ENCODE assay signal across 23 mouse cellular contexts in the genomic region with DNA sequence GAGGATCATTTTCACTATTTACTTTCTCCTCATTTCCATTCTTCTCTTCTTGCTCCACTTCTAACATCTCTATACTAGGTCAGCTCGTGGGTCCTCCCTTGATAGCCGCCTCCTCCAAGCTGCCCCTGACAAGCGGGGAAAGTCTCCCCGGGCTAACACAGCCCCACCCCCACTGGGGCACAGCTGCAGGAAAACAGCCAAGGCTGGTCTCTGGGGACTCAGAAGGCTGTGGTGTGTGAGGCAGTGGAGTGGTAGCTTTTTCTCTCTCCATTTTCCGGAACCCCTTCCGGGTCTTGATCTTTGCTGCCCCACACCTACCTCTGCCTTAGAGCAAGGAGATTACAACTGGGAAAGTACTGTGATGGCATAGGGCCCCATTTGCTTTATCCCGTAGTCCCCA. TPM values are rescaled to one million over a fixed set of nuclear protein-coding genes. Genes with fewer than 3 reads are reported as not detected.
DNase-seq lines count a peak whose midpoint lies in the region; ATAC-seq and TF ChIP-seq lines count a peak whose summit lies in the region.
"Had no signal": no experiment of that assay in that cellular context is flagged by ENCODE, and none has a peak within 500 bp of the region (broad histone marks: within the 10 kb centered on the region; RNA-seq: fewer than 3 reads in every experiment).

No protein-coding gene starts in this region.

- WGBS in heart, embryonic 12.5 days, result 4% methylated on average over 7 of the region's 7 CpGs
- 7% methylated on average over 7 of the region's 7 CpGs for WGBS in midbrain, embryonic 10.5 days
- 9% methylated on average over 7 of the region's 7 CpGs for WGBS in midbrain, postnatal 0 days

- DNase-seq in heart, adult 11 months, result peak; percentile 84
- peak; percentile 39 for DNase-seq in midbrain, embryonic 10.5 days (ENCODE audit: low spot score)
- DNase-seq in midbrain, postnatal 0 days (ENCODE audit: low spot score), result no peak
- DNase-seq in B cell, adult 2 months, result peak; percentile 77 to 78
- peak; percentile 11 for DNase-seq in skeletal muscle tissue, adult 2 months (ENCODE audit: low read depth, low spot score)
- DNase-seq in layer of hippocampus, postnatal 10 days (ENCODE audit: low spot score in 2 of 2), result no peak
- DNase-seq: adrenal gland, postnatal 25 days; cerebellum, adult 2 months; forebrain, postnatal 0 days; gastrocnemius, adult 2 months; kidney, adult 18-20 months; kidney, postnatal 14 days; layer of hippocampus, adult 9-11 months; lung, adult 18-20 months; right cerebral cortex, postnatal 14 days had no signal

- H3K4me1 ChIP-seq in heart, embryonic 12.5 days (replicated peaks), result peaks cover 19% of the 10 kb centered on the region
- peaks cover 72% of the 10 kb centered on the region for H3K4me1 ChIP-seq in midbrain, embryonic 10.5 days
- no peaks in the 10 kb centered on the region for H3K4me1 ChIP-seq in midbrain, postnatal 0 days (ENCODE audit: insufficient read depth, low read length)

- no peak for TF ChIP-seq CTCF in midbrain, postnatal 0 days (IDR thresholded peaks at IDR 0.05)

- H3K4me2 ChIP-seq in heart, embryonic 12.5 days, result no peak overlapping the region
- H3K4me2 ChIP-seq in midbrain, postnatal 0 days (ENCODE audit: low read depth, low read length, poor library complexity, severe bottlenecking), result no peak overlapping the region
- H3K4me2 ChIP-seq: embryonic facial prominence, embryonic 13.5 days; heart, embryonic 15.5 days; hindbrain, embryonic 15.5 days had no signal

- H3K9ac ChIP-seq in heart, embryonic 12.5 days, result no peak overlapping the region
- H3K9ac ChIP-seq in midbrain, postnatal 0 days (replicated peaks; ENCODE audit: low read length, poor library complexity, severe bottlenecking), result no peak overlapping the region
- H3K9ac ChIP-seq: embryonic facial prominence, embryonic 13.5 days; forebrain, postnatal 0 days; heart, embryonic 15.5 days; hindbrain, embryonic 15.5 days had no signal

- peaks cover 94% of the 10 kb centered on the region for H3K27me3 ChIP-seq in heart, embryonic 12.5 days (replicated peaks)
- peaks cover 100% of the 10 kb centered on the region for H3K27me3 ChIP-seq in midbrain, embryonic 10.5 days (ENCODE audit: low read depth, poor library complexity, severe bottlenecking)
- peaks cover 84% of the 10 kb centered on the region for H3K27me3 ChIP-seq in midbrain, postnatal 0 days (ENCODE audit: insufficient read depth, low read length)

- no peaks in the 10 kb centered on the region for H3K9me3 ChIP-seq in heart, embryonic 12.5 days (replicated peaks)
- no peaks in the 10 kb centered on the region for H3K9me3 ChIP-seq in midbrain, embryonic 10.5 days (replicated peaks)
- H3K9me3 ChIP-seq in midbrain, postnatal 0 days (ENCODE audit: low read length), result no peaks in the 10 kb centered on the region
- H3K9me3 ChIP-seq: embryonic facial prominence, embryonic 13.5 days; heart, embryonic 15.5 days; hindbrain, embryonic 15.5 days had no signal

- H3K4me3 ChIP-seq in heart, embryonic 12.5 days, result no peak overlapping the region
- peak overlapping the region; percentile 66 for H3K4me3 ChIP-seq in midbrain, embryonic 10.5 days
- H3K4me3 ChIP-seq in midbrain, postnatal 0 days (ENCODE audit: low read depth, low read length), result no peak overlapping the region
- H3K4me3 ChIP-seq: embryonic facial prominence, embryonic 13.5 days; gastrocnemius, adult 2 months; heart, embryonic 15.5 days; hindbrain, embryonic 15.5 days; myocyte had no signal

- no peaks in the 10 kb centered on the region for H3K36me3 ChIP-seq in heart, embryonic 12.5 days
- 0 out of 2 replicates have a peak, but pooled peaks cover 6% of the 10 kb centered on the region for H3K36me3 ChIP-seq in midbrain, embryonic 10.5 days
- no peaks in the 10 kb centered on the region for H3K36me3 ChIP-seq in midbrain, postnatal 0 days (ENCODE audit: insufficient read depth, low read length)
- H3K36me3 ChIP-seq: embryonic facial prominence, embryonic 13.5 days; heart, embryonic 15.5 days; hindbrain, embryonic 15.5 days had no signal

- H3K27ac ChIP-seq in heart, embryonic 12.5 days (ENCODE audit: poor library complexity, severe bottlenecking), result no peak overlapping the region
- peak overlapping the region; percentile 88 for H3K27ac ChIP-seq in midbrain, embryonic 10.5 days (replicated peaks)
- H3K27ac ChIP-seq in midbrain, postnatal 0 days (ENCODE audit: low read depth, low read length), result no peak overlapping the region
- H3K27ac ChIP-seq: embryonic facial prominence, embryonic 13.5 days; gastrocnemius, adult 2 months; heart, embryonic 15.5 days; hindbrain, embryonic 15.5 days had no signal

- no peak for ATAC-seq in heart, embryonic 12.5 days (ENCODE audit: insufficient number of reproducible peaks, low FRiP score)
- no peak for ATAC-seq in midbrain, postnatal 0 days (ENCODE audit: low FRiP score)
- ATAC-seq in erythroblast, adult 5-6 weeks (replicated peaks; ENCODE audit: low FRiP score, poor library complexity, severe bottlenecking), result no peak
- ATAC-seq: forebrain, postnatal 0 days had no signal

RNA-seq across cellular contexts. Expression of a gene that starts 4.3 kb away (rescaled TPM):
- polyA plus RNA-seq in heart, embryonic 12.5 days (2016; fragmentation: Nextera tagmentation; extraction: Ambion mirVana), result not detected in 2 replicates
- 6.3 and 9.1 TPM in 2 replicates for polyA plus RNA-seq in midbrain, embryonic 10.5 days (2016; fragmentation: Nextera tagmentation; extraction: Ambion mirVana)
- total RNA-seq in midbrain, postnatal 0 days (2014; rRNA removed), result 46.0 and 61.3 TPM in 2 replicates
- 3.0 and 3.4 TPM in 2 replicates for polyA plus RNA-seq in midbrain, postnatal 0 days (2015; fragmentation: Nextera tagmentation; extraction: Ambion mirVana)
- total RNA-seq in layer of hippocampus, postnatal 10 days (2021), result 1 to 10 TPM in 1 of 2 experiments, under 1 TPM in 1; 0.38 to 1.1 TPM
- total RNA-seq in erythroblast, adult 5-6 weeks (2015; ENCODE audit: low replicate concordance), result 0.63 TPM in 1 of 2 replicates, not detected in the other
- 0.14 TPM in 1 of 2 replicates, not detected in the other for total RNA-seq in erythroblast, adult 5-6 weeks (2017; ENCODE audit: low replicate concordance)
- total RNA-seq: common myeloid progenitor, adult 5-6 weeks; granulocyte monocyte progenitor cell, adult 5-6 weeks had no signal
- polyA plus RNA-seq: embryonic facial prominence, embryonic 13.5 days; heart, embryonic 15.5 days had no signal

RNA-seq across cellular contexts. Expression of a gene that starts 49.7 kb away (rescaled TPM):
- 22.0 and 24.6 TPM in 2 replicates for polyA plus RNA-seq in heart, embryonic 12.5 days (2016; fragmentation: Nextera tagmentation; extraction: Ambion mirVana)
- 22.4 and 23.6 TPM in 2 replicates for polyA plus RNA-seq in midbrain, embryonic 10.5 days (2016; fragmentation: Nextera tagmentation; extraction: Ambion mirVana)
- total RNA-seq in midbrain, postnatal 0 days (2014; rRNA removed), result 17.3 and 23.5 TPM in 2 replicates
- polyA plus RNA-seq in midbrain, postnatal 0 days (2015; fragmentation: Nextera tagmentation; extraction: Ambion mirVana), result 25.5 and 34.5 TPM in 2 replicates
- 10 to 100 TPM; 60.2 to 72.6 TPM for total RNA-seq in layer of hippocampus, postnatal 10 days (2021)
- 15.9 and 19.2 TPM in 2 replicates for total RNA-seq in erythroblast, adult 5-6 weeks (2015; ENCODE audit: low replicate concordance)
- 31.5 and 39.8 TPM in 2 replicates for total RNA-seq in erythroblast, adult 5-6 weeks (2017; ENCODE audit: low replicate concordance)

Comparison
In these comparisons a context has a peak if more than half of its experiments do, and no peak if none do; other contexts are left out.
1. DNase-seq: peak in heart, adult 11 months (single experiment), midbrain, embryonic 10.5 days (single experiment), B cell, adult 2 months (2 of 2) and skeletal muscle tissue, adult 2 months (single experiment); none in midbrain, postnatal 0 days (single experiment) and layer of hippocampus, postnatal 10 days (0 of 2).
2. RNA of a gene that starts 4.3 kb away (total RNA-seq): 46.0 to 61.3 TPM in midbrain, postnatal 0 days; 0.38 to 1.1 TPM in layer of hippocampus, postnatal 10 days and 0.14 to 0.63 TPM in erythroblast, adult 5-6 weeks; every median in the first group is over 10 times any median in the second.